In the genomic region with DNA sequence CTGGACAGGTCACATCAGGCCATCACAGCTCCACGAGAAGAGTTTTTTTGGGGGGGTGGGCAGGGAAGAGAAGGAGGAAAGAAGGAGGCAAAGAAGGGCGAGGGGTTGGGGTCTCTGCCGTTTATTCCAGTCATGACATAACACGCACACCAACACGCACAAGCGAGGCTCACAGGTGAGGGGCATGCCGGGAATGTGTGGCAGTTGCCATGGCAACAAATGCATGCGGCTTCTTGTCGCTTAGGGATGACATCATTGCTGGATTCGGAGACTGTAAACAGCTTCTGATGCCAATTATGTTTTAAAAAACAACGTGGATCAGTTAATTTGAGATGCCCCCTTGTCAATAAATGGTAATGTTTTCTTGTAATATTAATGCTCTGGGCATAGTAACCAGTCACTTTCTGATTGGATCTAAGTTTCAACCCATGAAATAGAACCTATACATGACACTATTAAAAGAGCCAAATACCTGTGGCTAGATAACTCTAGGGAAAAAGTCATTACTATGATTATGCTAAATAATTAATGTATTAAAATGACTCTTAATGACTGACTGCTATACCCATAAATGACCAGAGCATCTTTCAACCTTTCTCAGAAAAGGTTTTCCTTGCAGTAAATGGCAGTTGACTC, we compare ENCODE assay signal across 11 mouse cellular contexts. TPM values are rescaled to one million over a fixed set of nuclear protein-coding genes. Genes with fewer than 3 reads are reported as not detected.
DNase-seq lines count a peak whose midpoint lies in the region.
"Had no signal": no experiment of that assay in that cellular context is flagged by ENCODE, and none has a peak within 500 bp of the region (broad histone marks: within the 10 kb centered on the region; RNA-seq: fewer than 3 reads in every experiment).

No protein-coding gene starts in this region.

- peak; percentile 41 for DNase-seq in retina, postnatal 1 day
- DNase-seq in retina, embryonic 14.5 days (ENCODE audit: low spot score): no peak
- peak; percentile 27 to 42 for DNase-seq in frontal cortex, postnatal 25 days (ENCODE audit: low spot score in 2 of 2)
- DNase-seq in left cerebral cortex, postnatal 14 days (ENCODE audit: low spot score in 2 of 2): peak; percentile 80 to 87
- DNase-seq in spleen, postnatal 14 days (ENCODE audit: low spot score in 2 of 2): no peak
- DNase-seq in ovary, postnatal 36 days (ENCODE audit: low spot score): no peak
- no peak for DNase-seq in Muller cell, postnatal 12 days (ENCODE audit: inconsistent ontology term)
- DNase-seq in urinary bladder, adult 2 months (ENCODE audit: low spot score): no peak
- DNase-seq: liver, embryonic 13.5 days had no signal

- intact Hi-C loops in left cerebral cortex, postnatal 14 days (cut with DNase I): loop anchor here (5.0 kb wide), 1 partner anchor 571 kb away; no protein-coding TSS in a partner anchor

RNA-seq across cellular contexts. Expression of gene Nme8, which starts 4.0 kb away (rescaled TPM):
- total RNA-seq in left cerebral cortex, postnatal 14 days (2021): not detected
- not detected in 2 replicates for polyA plus RNA-seq in urinary bladder, adult 2 months (2012; rRNA removed)
- polyA plus RNA-seq: cortical plate, adult 2 months; G1E; liver, embryonic 13.5 days had no signal

Comparison
In these comparisons a context has a peak if more than half of its experiments do, and no peak if none do; other contexts are left out.
1. DNase-seq: peak in retina, postnatal 1 day (single experiment), frontal cortex, postnatal 25 days (2 of 2) and left cerebral cortex, postnatal 14 days (2 of 2); none in retina, embryonic 14.5 days (single experiment), spleen, postnatal 14 days (0 of 2), ovary, postnatal 36 days (single experiment), Muller cell, postnatal 12 days (single experiment) and urinary bladder, adult 2 months (single experiment).